ENCODE assay signal across 8 mouse cellular contexts in genomic region chr5:139775216-139775926, GRCm38 (mm10). TPM values are rescaled to one million over a fixed set of nuclear protein-coding genes. Genes with fewer than 3 reads are reported as not detected.
DNase-seq lines count a peak whose midpoint lies in the region; ATAC-seq and TF ChIP-seq lines count a peak whose summit lies in the region.

TSS of gene Ints1 (minus strand) at chr5:139775674.

- TF ChIP-seq CTCF in E14TG2a.4 (conservative IDR thresholded peaks at IDR 0.05; ENCODE audit: low read length) = peak; percentile 80
- TF ChIP-seq CTCF in heart, postnatal 0 days (IDR thresholded peaks at IDR 0.05; ENCODE audit: low read depth) = peak; percentile 97
- TF ChIP-seq CTCF in testis, adult 2 months (IDR thresholded peaks at IDR 0.05; ENCODE audit: control insufficient read depth, insufficient read depth, insufficient replicate concordance, low read depth, low read length) = peak; percentile 97

- peaks cover 25% of the 10 kb centered on the region for H3K4me1 ChIP-seq in E14TG2a.4 (replicated peaks; ENCODE audit: low read depth, low read length)
- peaks cover 13% of the 10 kb centered on the region for H3K4me1 ChIP-seq in forebrain, embryonic 12.5 days
- H3K4me1 ChIP-seq in heart, postnatal 0 days (ENCODE audit: control insufficient read depth, insufficient read depth) = no peaks in the 10 kb centered on the region; the same call in 1 of the 2 replicates
- peaks cover 12% of the 10 kb centered on the region for H3K4me1 ChIP-seq in liver, embryonic 16.5 days (ENCODE audit: control insufficient read depth, low read depth, low read length)
- peaks cover 13% of the 10 kb centered on the region for H3K4me1 ChIP-seq in neural tube, embryonic 13.5 days (replicated peaks)
- peaks cover 17% of the 10 kb centered on the region for H3K4me1 ChIP-seq in testis, adult 2 months (ENCODE audit: control insufficient read depth, insufficient read depth, low read length)

- peak within 1 kb of the TSS; percentile 91 for H3K9ac ChIP-seq in forebrain, embryonic 12.5 days
- H3K9ac ChIP-seq in heart, postnatal 0 days (replicated peaks; ENCODE audit: low read depth, low read length) = peak within 1 kb of the TSS; percentile 70
- peak within 1 kb of the TSS; percentile 76 for H3K9ac ChIP-seq in liver, embryonic 16.5 days (ENCODE audit: low read depth, low read length)
- peak within 1 kb of the TSS; percentile 93 for H3K9ac ChIP-seq in neural tube, embryonic 13.5 days

- peak; percentile 32; the same call in 1 of the 2 replicates for TF ChIP-seq EP300 in heart, postnatal 0 days (IDR thresholded peaks at IDR 0.05; ENCODE audit: low read depth)

- peak within 1 kb of the TSS; percentile 68 for H3K4me2 ChIP-seq in forebrain, embryonic 12.5 days
- H3K4me2 ChIP-seq in heart, postnatal 0 days (ENCODE audit: low read depth, low read length) = peak within 1 kb of the TSS; percentile 92
- H3K4me2 ChIP-seq in liver, embryonic 16.5 days (ENCODE audit: low read depth, low read length) = peak within 1 kb of the TSS; percentile 83
- H3K4me2 ChIP-seq in neural tube, embryonic 13.5 days = peak within 1 kb of the TSS; percentile 95

- peaks cover 40% of the 10 kb centered on the region for H3K36me3 ChIP-seq in E14TG2a.4 (ENCODE audit: insufficient read depth, low read length)
- H3K36me3 ChIP-seq in forebrain, embryonic 12.5 days (replicated peaks) = peaks cover 38% of the 10 kb centered on the region
- H3K36me3 ChIP-seq in heart, postnatal 0 days (replicated peaks; ENCODE audit: control insufficient read depth, insufficient read depth, low read length) = peaks cover 24% of the 10 kb centered on the region
- H3K36me3 ChIP-seq in liver, embryonic 16.5 days (ENCODE audit: control insufficient read depth, insufficient read depth) = peaks cover 9% of the 10 kb centered on the region; the same call in 1 of the 2 replicates
- peaks cover 36% of the 10 kb centered on the region for H3K36me3 ChIP-seq in neural tube, embryonic 13.5 days
- H3K36me3 ChIP-seq in testis, adult 2 months (ENCODE audit: control insufficient read depth, insufficient read depth, low read length) = peaks cover 3% of the 10 kb centered on the region

- peak; percentile 94 for DNase-seq in c-Kit-positive CD71-positive TER-119-positive erythroid progenitor cells, embryonic 14.5 days (ENCODE audit: low spot score)
- DNase-seq in heart, postnatal 0 days (ENCODE audit: low spot score) = peak; percentile 98
- DNase-seq in kidney, postnatal 4 days = peak; percentile 99

- no peak within 1 kb of the TSS for H3K27ac ChIP-seq in forebrain, embryonic 12.5 days
- peak within 1 kb of the TSS; percentile 30; the same call in 1 of the 2 replicates for H3K27ac ChIP-seq in heart, postnatal 0 days (ENCODE audit: low read depth)
- H3K27ac ChIP-seq in liver, embryonic 16.5 days (ENCODE audit: low read length) = peak within 1 kb of the TSS; percentile 50
- peak within 1 kb of the TSS; percentile 72 for H3K27ac ChIP-seq in neural tube, embryonic 13.5 days (replicated peaks)
- peak within 1 kb of the TSS; percentile 64 for H3K27ac ChIP-seq in testis, adult 2 months (ENCODE audit: control insufficient read depth, insufficient read depth, low read depth, low read length)

- H3K4me3 ChIP-seq in E14TG2a.4 (replicated peaks; ENCODE audit: low read length) = peak within 1 kb of the TSS; percentile 97
- peak within 1 kb of the TSS; percentile 93 for H3K4me3 ChIP-seq in forebrain, embryonic 12.5 days (replicated peaks)
- H3K4me3 ChIP-seq in heart, postnatal 0 days (ENCODE audit: low read depth, low read length) = peak within 1 kb of the TSS; percentile 95
- H3K4me3 ChIP-seq in liver, embryonic 16.5 days (ENCODE audit: low read depth, low read length) = peak within 1 kb of the TSS; percentile 84
- peak within 1 kb of the TSS; percentile 98 for H3K4me3 ChIP-seq in neural tube, embryonic 13.5 days
- peak within 1 kb of the TSS; percentile 98 for H3K4me3 ChIP-seq in testis, adult 2 months (ENCODE audit: control insufficient read depth, low read depth, low read length)

- H3K27me3 ChIP-seq in E14TG2a.4 (ENCODE audit: insufficient read depth, low read length) = no peaks in the 10 kb centered on the region
- H3K27me3 ChIP-seq in forebrain, embryonic 12.5 days = no peaks in the 10 kb centered on the region
- no peaks in the 10 kb centered on the region for H3K27me3 ChIP-seq in heart, postnatal 0 days (ENCODE audit: control insufficient read depth, insufficient read depth, low read length)
- no peaks in the 10 kb centered on the region for H3K27me3 ChIP-seq in liver, embryonic 16.5 days (ENCODE audit: control insufficient read depth, insufficient read depth, low read depth, low read length)
- no peaks in the 10 kb centered on the region for H3K27me3 ChIP-seq in neural tube, embryonic 13.5 days
- H3K27me3 ChIP-seq in testis, adult 2 months (ENCODE audit: control insufficient read depth, insufficient read depth, low read length) = no peaks in the 10 kb centered on the region

- TF ChIP-seq POLR2A in testis, adult 2 months (IDR thresholded peaks at IDR 0.05; ENCODE audit: control insufficient read depth, low read depth, low read length) = peak; percentile 41; the same call in 1 of the 2 replicates

- peak; percentile 88 for ATAC-seq in forebrain, embryonic 12.5 days (ENCODE audit: low FRiP score)
- peak; percentile 92 for ATAC-seq in heart, postnatal 0 days (ENCODE audit: insufficient read depth, low read depth)
- ATAC-seq in liver, embryonic 16.5 days (ENCODE audit: low read depth) = peak; percentile 93
- peak; percentile 93 for ATAC-seq in neural tube, embryonic 13.5 days (ENCODE audit: low read depth)

- WGBS in forebrain, embryonic 12.5 days = under 1% methylated on average over 55 of the region's 55 CpGs
- under 1% methylated on average over 55 of the region's 55 CpGs for WGBS in heart, postnatal 0 days
- WGBS in liver, embryonic 16.5 days (ENCODE audit: insufficient replicate concordance) = under 1% methylated on average over 55 of the region's 55 CpGs
- WGBS in neural tube, embryonic 13.5 days = under 1% methylated on average over 55 of the region's 55 CpGs

- H3K9me3 ChIP-seq in E14TG2a.4 (ENCODE audit: low read length) = no peaks in the 10 kb centered on the region
- no peaks in the 10 kb centered on the region for H3K9me3 ChIP-seq in forebrain, embryonic 12.5 days
- no peaks in the 10 kb centered on the region for H3K9me3 ChIP-seq in heart, postnatal 0 days (replicated peaks; ENCODE audit: control insufficient read depth, low read length)
- no peaks in the 10 kb centered on the region for H3K9me3 ChIP-seq in liver, embryonic 16.5 days (replicated peaks; ENCODE audit: control insufficient read depth, low read length)
- no peaks in the 10 kb centered on the region for H3K9me3 ChIP-seq in neural tube, embryonic 13.5 days

RNA-seq across cellular contexts. Expression of gene Ints1, which starts in this region (rescaled TPM):
- polyA plus RNA-seq in forebrain, embryonic 12.5 days (2016; fragmentation: Nextera tagmentation; extraction: Ambion mirVana) = 37.7 and 40.8 TPM in 2 replicates
- 61.7 and 92.0 TPM in 2 replicates for total RNA-seq in heart, postnatal 0 days (2014; rRNA removed; ENCODE audit: low replicate concordance)
- polyA plus RNA-seq in heart, postnatal 0 days (2015; fragmentation: Nextera tagmentation; extraction: Ambion mirVana) = 9.8 and 10.6 TPM in 2 replicates
- polyA plus RNA-seq in liver, embryonic 16.5 days (2015; fragmentation: Nextera tagmentation; extraction: Ambion mirVana) = 10.4 and 11.2 TPM in 2 replicates
- polyA plus RNA-seq in neural tube, embryonic 13.5 days (2015; fragmentation: Nextera tagmentation; extraction: Ambion mirVana) = 24.3 and 27.1 TPM in 2 replicates
- polyA plus RNA-seq in testis, adult 2 months (2012; rRNA removed) = 33.9 and 36.4 TPM in 2 replicates
